Mouse (Mus musculus) forebrain, postnatal 0 days (tissue): ENCODE results near the gene Ube2n. TPM values are rescaled to one million over a fixed set of nuclear protein-coding genes. Genes with fewer than 3 reads are reported as not detected.

Experiments
- ATAC-seq: fragments of 200-750 bp; cut with Nextera tagmentation; 2 replicates; pipeline ENCODE4 v1.8.0; 2017; ENCODE audit warnings: mild to moderate bottlenecking, moderate library complexity
- DNase-seq: peaks from one replicate; pipeline ENCODE4 v3.0.0-alpha.2; 2015
- H3K27ac ChIP-seq: fragments of 300-500 bp; sonication (generic); 2 replicates; pipeline ENCODE4 v1.5.1; 2014; ENCODE audit warnings: low read depth, mild to moderate bottlenecking, antibody characterized with exemption, low read length, moderate library complexity, mixed read lengths
- H3K27me3 ChIP-seq: fragments of 300-500 bp; sonication (generic); 2 replicates; pipeline ENCODE4 v1.6.1; 2014; ENCODE audit warnings: mild to moderate bottlenecking, low read length, mixed read lengths; ENCODE audit not compliant: insufficient read depth
- H3K36me3 ChIP-seq: fragments of 300-500 bp; sonication (generic); 2 replicates; pipeline ENCODE4 v1.6.1; 2014; ENCODE audit warnings: mild to moderate bottlenecking, moderate library complexity; ENCODE audit not compliant: insufficient read depth
- H3K4me1 ChIP-seq: fragments of 300-500 bp; sonication (generic); 2 replicates; pipeline ENCODE4 v1.6.1; 2014; ENCODE audit warnings: antibody characterized with exemption; ENCODE audit not compliant: insufficient read depth
- H3K4me2 ChIP-seq: fragments of 300-500 bp; sonication (generic); 2 replicates; pipeline ENCODE4 v1.6.1; 2014; ENCODE audit warnings: low read depth, mild to moderate bottlenecking, moderate library complexity
- H3K4me3 ChIP-seq: fragments of 300-500 bp; sonication (generic); 2 replicates; pipeline ENCODE4 v1.5.1; 2014; ENCODE audit warnings: low read depth, low read length, mixed read lengths
- H3K9ac ChIP-seq: fragments of 300-500 bp; sonication (generic); 2 replicates; pipeline ENCODE4 v1.6.1; 2014; ENCODE audit warnings: mild to moderate bottlenecking
- H3K9me3 ChIP-seq: fragments of 300-500 bp; sonication (generic); 2 replicates; pipeline ENCODE4 v1.6.1; 2016; ENCODE audit warnings: low read length
- CTCF ChIP-seq: sonication (generic); IDR thresholded peaks from 2 replicates; pipeline ENCODE4 v1.5.1; 2016; ENCODE audit warnings: antibody characterized with exemption, control low read depth, low read depth
- WGBS: fragments of 180-500 bp; shearing (Covaris S2); extraction: QIAGEN DNeasy Blood & Tissue Kit; methylation state at CpG from one replicate; pipeline ENCODE4 v1.1.7; 2014; 5-methylcytosine and 5-hydroxymethylcytosine counted together
- polyA plus RNA-seq: library from polyadenylated mRNA; unstranded; fragments of >200 nt; fragmentation: Nextera tagmentation; extraction: Ambion mirVana; gene quantifications from 2 replicates; pipeline ENCODE4 v1.2.1, GENCODE M21; 2015
- total RNA-seq: library from RNA; depleted of rRNA; stranded (reverse); fragments of >200 nt; gene quantifications from 2 replicates; pipeline ENCODE4 v1.2.3, GENCODE M21; 2014; rRNA removed

The Ube2n gene
- total RNA-seq: 222 and 275 TPM in 2 replicates
- 333 and 334 TPM in 2 replicates for polyA plus RNA-seq

DNA sequence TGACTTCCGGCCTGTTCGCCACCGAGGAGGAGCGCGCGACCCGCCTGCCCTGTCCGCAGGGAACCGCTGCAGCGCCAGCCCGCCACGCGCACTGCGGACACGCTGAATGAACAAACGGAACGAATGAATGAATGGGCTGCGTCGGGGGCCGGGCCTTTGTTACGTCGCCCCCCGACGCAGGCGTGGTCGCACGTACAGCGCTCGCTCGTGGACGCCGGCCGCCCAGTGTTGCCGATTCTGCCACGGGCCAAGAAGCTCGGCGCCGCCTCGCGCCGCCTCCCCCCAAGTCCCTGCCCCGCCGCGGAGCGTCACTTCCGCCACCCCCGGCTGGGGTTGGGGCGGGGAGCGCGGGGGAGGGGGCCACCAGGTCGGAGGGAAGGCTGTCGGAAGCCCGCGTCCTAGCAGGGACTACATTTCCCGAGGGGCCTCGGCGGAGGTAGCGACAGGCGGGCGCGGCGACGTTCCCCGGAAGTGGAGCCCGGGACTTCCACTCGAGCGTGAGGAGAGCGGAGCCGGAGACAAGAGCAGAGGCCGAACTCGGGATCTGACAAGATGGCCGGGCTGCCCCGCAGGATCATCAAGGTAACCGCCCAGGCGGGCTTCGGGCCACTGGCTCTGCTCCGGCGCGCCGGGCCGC lies at the start of gene Ube2n:
Gene Ube2n, plus strand, starts transcription at position 490 of the 637 bp plus-strand sequence.
- H3K4me1 ChIP-seq: peaks cover 8% of the 10 kb centered on the region; the same call in 1 of the 2 replicates
- peak within 1 kb of the TSS; percentile 89 for H3K4me3 ChIP-seq
- no peaks in the 10 kb centered on the region for H3K9me3 ChIP-seq
- peak within 1 kb of the TSS; percentile 87 for H3K9ac ChIP-seq
- TF ChIP-seq CTCF: peak; percentile 10; the same call in 1 of the 2 replicates
- no peaks in the 10 kb centered on the region for H3K27me3 ChIP-seq
- WGBS: 1% methylated on average over 63 of the region's 81 CpGs
- H3K36me3 ChIP-seq: no peaks in the 10 kb centered on the region
- peak within 1 kb of the TSS; percentile 71 for H3K4me2 ChIP-seq
- DNase-seq (peak; percentile 99), ATAC-seq (peak; percentile 96)
- H3K27ac ChIP-seq: peak within 1 kb of the TSS; percentile 95

GRCm38 (mm10) chr10:95465485-95465896 lies 49.5 kb upstream of the Ube2n start:
- ATAC-seq (no peak), DNase-seq (no peak)
- no peaks in the 10 kb centered on the region for H3K4me1 ChIP-seq
- H3K27ac ChIP-seq: no peak overlapping the region
- no peak overlapping the region for H3K4me3 ChIP-seq
- no peaks in the 10 kb centered on the region for H3K27me3 ChIP-seq
- H3K36me3 ChIP-seq: no peaks in the 10 kb centered on the region
- TF ChIP-seq CTCF: no peak
- H3K9me3 ChIP-seq: no peaks in the 10 kb centered on the region
- no peak overlapping the region for H3K4me2 ChIP-seq
- WGBS: 67% methylated on average over 4 of the region's 4 CpGs
- no peak overlapping the region for H3K9ac ChIP-seq

DNA sequence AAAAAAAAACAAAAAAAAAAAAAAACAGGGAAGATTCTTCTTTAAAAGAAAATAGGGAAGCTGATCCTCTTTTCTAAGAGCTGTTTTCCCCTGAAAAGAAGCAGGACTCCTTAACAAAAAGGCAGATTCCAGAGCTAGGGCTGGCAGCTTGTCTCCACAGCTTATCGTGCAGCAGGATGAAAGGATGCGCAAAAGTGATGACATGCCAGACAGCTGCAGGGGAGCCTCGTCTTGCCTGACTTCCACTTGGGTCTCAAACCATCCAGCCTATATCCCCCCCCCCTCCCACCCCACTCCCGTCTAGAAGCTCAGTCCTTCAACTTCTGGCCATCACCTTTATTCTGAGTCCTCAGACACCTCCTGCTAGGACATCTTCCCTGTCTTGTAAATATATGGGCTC lies 46.1 kb upstream of the Ube2n start:
- no peaks in the 10 kb centered on the region for H3K4me1 ChIP-seq
- no peak for TF ChIP-seq CTCF
- no peaks in the 10 kb centered on the region for H3K36me3 ChIP-seq
- H3K9ac ChIP-seq: no peak overlapping the region
- H3K9me3 ChIP-seq: no peaks in the 10 kb centered on the region
- H3K4me3 ChIP-seq: no peak overlapping the region
- no peaks in the 10 kb centered on the region for H3K27me3 ChIP-seq
- DNase-seq (no peak), ATAC-seq (no peak)
- H3K27ac ChIP-seq: no peak overlapping the region
- WGBS: 58% methylated on average over 4 of the region's 4 CpGs
- H3K4me2 ChIP-seq: no peak overlapping the region

- TF ChIP-seq CTCF: no peak
- Histone ChIP-seq H3K9ac (no peak overlapping the region), H3K36me3 (no peaks in the 10 kb centered on the region), H3K4me1 (no peaks in the 10 kb centered on the region), H3K27me3 (no peaks in the 10 kb centered on the region), H3K4me2 (no peak overlapping the region), H3K9me3 (no peaks in the 10 kb centered on the region), H3K27ac (no peak overlapping the region), H3K4me3 (no peak overlapping the region)
- no peak for DNase-seq
- no peak for ATAC-seq
- WGBS: 90% methylated on average over 3 of the region's 3 CpGs
Measured at GRCm38 (mm10) chr10:95471186-95471585, 43.8 kb upstream of the Ube2n start.

DNA sequence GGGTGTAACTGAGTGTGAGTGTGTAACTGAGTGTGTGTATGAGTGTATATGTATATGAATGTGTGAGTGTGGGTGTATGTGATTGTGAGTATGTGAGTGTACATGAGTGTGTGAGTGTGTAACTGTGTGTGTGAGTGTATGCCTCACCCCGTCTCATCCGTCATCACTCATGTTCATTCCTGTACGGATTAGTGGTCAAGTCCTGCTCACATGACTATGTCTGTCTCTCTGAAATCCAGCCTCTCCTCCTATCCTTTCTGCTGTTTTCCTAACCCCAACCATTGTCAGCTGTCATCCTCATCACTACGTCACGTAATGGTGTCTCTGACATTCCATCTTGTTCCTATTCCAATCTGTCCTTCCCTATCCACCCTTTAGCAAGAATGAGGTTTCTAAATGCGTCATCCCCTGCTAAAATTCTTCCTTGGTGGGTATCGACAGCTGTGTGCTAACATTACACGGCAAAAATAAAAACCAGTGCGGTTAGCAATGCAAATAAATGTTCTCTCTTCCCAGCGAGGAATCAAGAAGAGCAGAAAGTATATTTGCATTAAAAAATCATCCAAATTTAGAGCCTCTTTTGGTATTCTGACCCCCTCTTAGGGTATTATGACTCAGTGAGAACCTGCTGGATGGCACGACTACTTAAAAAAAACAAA lies 42.9 kb upstream of the Ube2n start:
- no peak for TF ChIP-seq CTCF
- 66% methylated on average over 11 of the region's 11 CpGs for WGBS
- no peak overlapping the region for H3K27ac ChIP-seq
- H3K9ac ChIP-seq: no peak overlapping the region
- no peaks in the 10 kb centered on the region for H3K27me3 ChIP-seq
- H3K9me3 ChIP-seq: no peaks in the 10 kb centered on the region
- H3K4me2 ChIP-seq: no peak overlapping the region
- no peak for DNase-seq
- no peak for ATAC-seq
- H3K36me3 ChIP-seq: no peaks in the 10 kb centered on the region
- no peaks in the 10 kb centered on the region for H3K4me1 ChIP-seq
- no peak overlapping the region for H3K4me3 ChIP-seq

DNA sequence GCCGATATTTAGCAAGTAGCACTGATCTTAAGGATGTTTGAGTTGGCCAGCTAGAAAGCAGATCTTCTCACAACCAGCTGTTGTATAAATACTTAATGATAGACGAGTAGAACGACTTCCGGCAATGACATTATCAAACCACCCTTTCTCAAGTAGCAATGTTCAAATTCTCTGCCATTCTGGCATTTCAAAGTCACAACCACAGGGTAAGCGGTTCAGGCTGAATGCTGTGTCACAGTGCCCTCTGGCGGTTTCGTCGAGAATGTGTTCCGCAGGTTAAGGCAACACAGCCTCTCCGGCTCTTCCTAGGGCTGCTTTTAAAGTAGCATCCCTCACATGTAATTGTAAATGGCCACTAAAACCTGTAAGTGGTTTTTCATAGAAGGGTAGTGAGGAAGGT lies 39.0 kb upstream of the Ube2n start:
- DNase-seq (peak; percentile 94), ATAC-seq (peak; percentile 90)
- no peak overlapping the region for H3K4me2 ChIP-seq
- H3K9ac ChIP-seq: no peak overlapping the region
- peak; percentile 98 for TF ChIP-seq CTCF
- no peaks in the 10 kb centered on the region for H3K9me3 ChIP-seq
- H3K27ac ChIP-seq: no peak overlapping the region
- no peak overlapping the region for H3K4me3 ChIP-seq
- H3K4me1 ChIP-seq: no peaks in the 10 kb centered on the region
- 11% methylated on average over 10 of the region's 10 CpGs for WGBS
- H3K27me3 ChIP-seq: no peaks in the 10 kb centered on the region
- H3K36me3 ChIP-seq: peaks cover 4% of the 10 kb centered on the region

DNA sequence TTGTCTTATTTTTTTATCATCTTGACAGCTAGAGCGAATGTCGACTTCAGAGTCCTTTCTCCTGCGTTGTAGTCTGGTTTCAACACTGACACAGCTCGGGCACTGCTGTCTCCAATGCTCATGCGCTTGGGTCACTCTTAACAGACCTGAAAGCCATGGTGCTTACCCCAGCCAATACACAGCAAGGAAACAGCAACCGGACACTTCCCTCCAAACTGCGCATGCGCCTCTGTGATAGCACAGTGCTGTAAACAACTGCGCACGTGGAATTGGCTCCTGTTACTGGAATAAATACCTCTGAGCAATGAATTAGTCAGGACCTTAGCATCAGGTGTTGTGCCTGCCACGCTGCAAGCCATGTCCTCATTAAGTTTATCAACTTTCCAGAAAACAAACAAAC lies 37.4 kb upstream of the Ube2n start:
- TF ChIP-seq CTCF: no peak
- Histone ChIP-seq H3K27me3 (no peaks in the 10 kb centered on the region), H3K4me3 (no peak overlapping the region), H3K9me3 (no peaks in the 10 kb centered on the region), H3K4me1 (no peaks in the 10 kb centered on the region), H3K4me2 (no peak overlapping the region), H3K27ac (no peak overlapping the region), H3K9ac (no peak overlapping the region), H3K36me3 (peaks cover 4% of the 10 kb centered on the region)
- no peak for ATAC-seq
- 88% methylated on average over 11 of the region's 11 CpGs for WGBS
- DNase-seq: no peak
